Mouse (Mus musculus) central nervous system, embryonic 18 days (tissue): ENCODE measurements around the gene Zfp583. TPM values are rescaled to one million over a fixed set of nuclear protein-coding genes. Genes with fewer than 3 reads are reported as not detected.

Source experiments
- polyA plus RNA-seq: library from polyadenylated mRNA; depleted of rRNA; stranded (reverse); fragments of >200 nt; gene quantifications from 2 replicates; pipeline ENCODE4 v1.2.3, GENCODE M21; 2012; rRNA removed

The Zfp583 gene
- polyA plus RNA-seq: 12.9 and 13.1 TPM in 2 replicates

DNA sequence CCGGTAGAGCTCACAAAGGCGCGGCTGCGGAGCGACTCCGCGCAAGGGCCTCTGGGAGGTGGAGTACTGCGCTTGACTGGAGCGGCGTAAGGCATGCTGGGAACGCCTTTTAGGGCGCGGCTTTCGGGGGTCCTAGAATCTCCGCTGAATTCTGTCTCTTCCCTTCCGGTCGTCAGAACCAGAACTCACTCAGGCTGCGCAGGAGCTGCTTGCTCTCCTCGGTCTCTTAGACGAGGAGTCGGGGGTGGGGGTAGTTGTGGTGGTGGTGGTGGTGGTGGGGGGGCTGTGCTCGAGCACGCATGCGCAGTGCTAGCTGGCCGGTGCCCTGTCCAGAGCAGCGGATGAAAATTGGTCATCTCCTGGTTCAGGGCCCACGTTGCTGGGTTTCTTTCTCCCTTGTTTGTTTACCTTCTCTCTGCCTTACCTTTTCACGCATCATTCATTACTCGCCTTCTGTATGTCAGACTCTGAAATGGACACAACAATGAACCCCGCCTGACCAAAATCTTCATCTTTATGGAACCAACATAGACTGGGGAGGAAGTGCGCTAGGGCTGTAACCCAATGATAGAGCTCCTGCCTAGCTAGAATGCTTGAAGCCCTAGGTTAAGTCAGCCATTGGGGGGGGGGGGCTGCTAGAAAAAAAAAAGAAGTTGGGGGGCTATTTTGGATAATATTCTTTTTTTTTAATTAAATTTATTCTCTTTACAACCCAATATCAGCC lies at the start of gene Zfp583:
TSS of gene Zfp583 (minus strand) at position 53 of the 724 bp plus-strand sequence.

GRCm38 (mm10) chr7:6363047-6363488 lies 32.0 kb upstream of the Zfp583 start, which contains the start of gene Zfp78:
Gene Zfp78 (plus strand): TSS chr7:6363280.

GRCm38 (mm10) chr7:6343501-6344071 lies 12.5 kb upstream of the Zfp583 start, which contains the start of gene Gm3854:
Gene Gm3854 (plus strand): TSS chr7:6343759.

DNA sequence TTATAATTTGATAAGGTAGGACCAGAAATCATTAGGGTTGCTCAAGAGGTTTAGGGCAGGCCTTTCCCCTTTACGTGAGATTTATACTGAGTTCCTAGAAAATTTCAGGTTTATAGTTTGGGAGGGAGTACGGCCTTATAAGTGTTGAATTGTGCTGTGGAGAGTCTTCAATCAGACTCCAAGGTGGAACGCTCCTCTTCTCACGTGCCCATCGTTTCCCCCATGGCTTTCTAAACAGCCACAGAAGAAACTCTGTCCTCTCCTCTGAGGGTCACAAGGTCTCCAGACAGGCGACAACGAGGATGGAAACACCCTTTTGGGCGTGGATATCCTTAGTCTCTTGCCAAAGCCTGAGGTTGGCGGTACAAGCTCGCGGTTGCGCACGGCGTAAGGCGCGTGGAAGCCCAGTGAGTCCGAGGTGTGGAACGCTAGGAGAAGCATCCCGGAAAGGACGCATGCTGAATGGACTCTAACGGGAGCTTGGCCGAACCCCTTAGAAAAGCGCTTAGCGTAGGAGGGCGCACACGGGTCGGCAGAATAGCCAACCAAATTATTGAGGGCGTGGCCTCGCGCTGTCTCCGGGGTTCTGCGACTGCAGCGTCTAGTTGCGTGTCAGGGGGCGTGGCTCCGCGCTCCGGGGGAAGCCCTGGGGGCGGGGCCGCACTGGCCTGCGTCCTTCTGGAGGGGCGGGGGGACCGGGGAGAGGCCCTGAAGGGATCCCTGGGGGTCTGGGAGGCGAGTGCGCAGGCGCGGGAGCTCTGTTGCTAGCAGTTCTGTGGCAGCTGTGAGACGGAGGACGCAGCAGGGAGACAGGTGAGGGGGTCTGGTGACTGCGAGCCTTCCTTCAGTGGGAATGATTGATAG lies 45.0 kb downstream of the Zfp583 start, which contains the start of gene Zfp667:
TSS of gene Zfp667 (plus strand) at position 738 of the 864 bp plus-strand sequence.

Other genes with a start within 250 kb of the Zfp583 start
- gene Zfp787, start 175.3 kb downstream of the Zfp583 start, polyA plus RNA-seq: 37.3 and 38.6 TPM in 2 replicates
- 62.6 and 66.3 TPM in 2 replicates for gene Zfp444, start 159.1 kb downstream of the Zfp583 start, polyA plus RNA-seq
- gene Galp, start 134.2 kb downstream of the Zfp583 start, polyA plus RNA-seq: not detected in 2 replicates
- not detected in 2 replicates for gene Zscan5b, start 109.0 kb downstream of the Zfp583 start, polyA plus RNA-seq
- 0.35 and 0.43 TPM in 2 replicates for gene Epp13, start 78.6 kb downstream of the Zfp583 start, polyA plus RNA-seq
- gene Zfp667, start 44.7 kb downstream of the Zfp583 start, polyA plus RNA-seq: 7.2 and 7.6 TPM in 2 replicates
- 4.1 and 4.4 TPM in 2 replicates for gene Gm3854, start 12.5 kb upstream of the Zfp583 start, polyA plus RNA-seq
- 3.8 and 4.1 TPM in 2 replicates for gene Zfp78, start 32.0 kb upstream of the Zfp583 start, polyA plus RNA-seq
- 18.0 and 18.3 TPM in 2 replicates for gene Zfp28, start 52.0 kb upstream of the Zfp583 start, polyA plus RNA-seq
- 9.1 and 10.4 TPM in 2 replicates for gene Smim17, start 67.4 kb upstream of the Zfp583 start, polyA plus RNA-seq
- 0.31 and 0.41 TPM in 2 replicates for gene Gm20715, start 79.0 kb upstream of the Zfp583 start, polyA plus RNA-seq
- 1.2 TPM in 2 replicates for gene Olfr1344, start 107.4 kb upstream of the Zfp583 start, polyA plus RNA-seq
- gene Olfr1336, start 124.9 kb upstream of the Zfp583 start, polyA plus RNA-seq: 0.04 TPM in 1 of 2 replicates, not detected in the other
- gene Olfr1346, start 135.8 kb upstream of the Zfp583 start, polyA plus RNA-seq: not detected in 2 replicates
- 0.01 TPM in 1 of 2 replicates, not detected in the other for gene Olfr5, start 155.7 kb upstream of the Zfp583 start, polyA plus RNA-seq
- not detected in 2 replicates for gene Olfr1347, start 168.5 kb upstream of the Zfp583 start, polyA plus RNA-seq
- gene Olfr1348, start 177.5 kb upstream of the Zfp583 start, polyA plus RNA-seq: not detected in 2 replicates
- 0.01 TPM in 1 of 2 replicates, not detected in the other for gene Olfr1349, start 191.7 kb upstream of the Zfp583 start, polyA plus RNA-seq
- gene Olfr1350, start 233.6 kb upstream of the Zfp583 start, polyA plus RNA-seq: not detected in 2 replicates